Mouse (Mus musculus): ENCODE measurements around the gene Cs.
"Not testable (repeated sequence)": the region's sequence is repeated elsewhere in the genome, so short reads cannot be mapped to it uniquely, and the experiment has no call there.

Gene Cs

DNA sequence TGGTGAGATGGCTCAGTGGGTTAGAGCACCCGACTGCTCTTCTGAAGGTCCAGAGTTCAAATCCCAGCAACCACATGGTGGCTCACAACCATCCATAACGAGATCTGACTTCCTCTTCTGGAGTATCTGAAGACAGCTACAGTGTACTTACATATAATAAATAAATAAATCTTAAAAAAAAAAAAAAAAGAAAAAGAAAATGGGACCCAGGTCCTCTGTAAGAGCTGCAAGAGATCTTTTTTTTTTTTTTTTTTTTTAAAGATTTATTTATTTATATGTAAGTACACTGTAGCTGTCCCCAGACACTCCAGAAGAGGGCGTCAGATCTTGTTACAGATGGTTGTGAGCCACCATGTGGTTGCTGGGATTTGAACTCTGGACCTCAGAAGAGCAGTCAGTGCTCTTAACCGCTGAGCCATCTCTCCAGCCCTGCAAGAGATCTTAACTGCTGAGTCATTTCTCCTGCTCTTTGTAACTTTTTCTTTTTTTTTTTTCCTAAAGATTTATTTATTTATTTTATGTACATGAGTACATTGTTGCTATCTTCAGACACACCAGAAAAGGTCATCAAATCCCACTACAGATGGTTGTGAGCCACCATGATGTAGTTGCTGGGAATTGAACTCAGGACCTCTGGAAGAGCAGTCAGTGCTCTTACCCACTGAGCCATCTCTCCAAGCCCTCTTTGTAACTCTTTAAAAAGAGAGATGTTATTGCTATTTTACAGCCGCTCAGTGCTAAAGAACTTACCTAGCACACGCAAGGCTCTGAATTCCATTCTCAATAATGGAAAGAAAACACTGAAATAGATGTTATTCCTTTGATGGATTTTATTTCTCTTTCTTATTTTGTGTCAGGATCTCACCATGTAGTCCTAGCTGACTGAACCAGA is 4.9 kb upstream of the Cs start:
- DNase-seq (ENCODE audit: low read depth, low spot score), result not testable (repeated sequence)

DNA sequence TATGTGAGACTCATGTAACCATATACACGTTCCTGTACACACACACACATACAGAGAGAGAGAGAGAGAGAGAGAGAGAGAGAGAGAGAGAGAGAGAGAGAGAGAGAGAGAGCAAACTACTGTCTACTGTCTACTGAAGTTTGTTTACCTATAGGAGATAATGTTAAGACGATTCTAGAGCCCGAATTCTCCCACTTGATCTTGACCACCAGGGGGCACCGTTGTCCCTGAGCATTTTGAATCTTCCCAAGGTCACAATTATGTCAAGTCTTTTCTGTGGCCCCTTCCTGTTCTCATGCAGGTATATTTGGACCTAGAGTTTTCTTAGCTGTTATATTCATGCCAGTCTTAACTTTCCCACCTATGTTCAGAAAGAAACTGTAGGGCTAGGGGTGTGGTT is 2.0 kb upstream of the Cs start:
- peak; percentile 88 for DNase-seq (ENCODE audit: low read depth, low spot score)

DNA sequence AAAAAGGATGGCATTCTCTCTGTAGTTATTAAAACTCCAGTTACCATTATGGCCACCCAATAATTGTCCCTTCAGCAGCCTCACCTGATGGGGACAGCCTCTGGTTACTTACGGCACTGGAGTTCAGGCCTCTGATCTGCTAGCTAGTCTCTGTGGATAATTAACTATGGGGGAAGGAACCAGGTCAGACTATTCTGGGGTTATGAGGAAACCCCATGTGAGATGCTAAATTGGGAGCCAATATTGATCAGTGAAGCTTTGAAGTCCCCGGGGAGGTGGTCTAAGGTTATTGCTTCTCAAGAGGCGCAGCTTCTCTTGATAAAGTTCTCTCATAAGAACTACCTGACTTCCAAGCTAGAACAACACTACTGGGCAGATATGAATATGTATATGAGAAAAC is 1.3 kb upstream of the Cs start:
- DNase-seq (ENCODE audit: low read depth, low spot score), result no peak

DNA sequence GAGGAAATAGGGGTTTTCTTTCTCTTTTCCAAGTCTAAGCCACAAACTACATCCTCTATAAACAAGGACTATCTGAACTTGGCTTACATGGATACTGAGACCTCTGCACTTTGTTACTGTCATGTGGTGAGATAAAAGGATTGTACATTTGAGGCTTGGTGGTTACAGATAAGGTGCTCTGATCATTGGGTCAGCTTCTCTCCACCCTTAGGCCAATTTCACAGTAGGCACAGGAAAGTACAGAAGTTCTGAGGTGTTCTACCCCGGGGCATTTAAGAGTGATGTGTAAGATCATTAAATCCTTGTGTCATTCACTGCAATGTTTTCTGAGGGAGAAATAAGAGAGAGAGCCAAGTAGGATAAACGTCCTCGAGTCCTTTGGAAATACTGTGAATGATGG is 937 bp upstream of the Cs start:
- DNase-seq (ENCODE audit: low read depth, low spot score), result no peak

DNA sequence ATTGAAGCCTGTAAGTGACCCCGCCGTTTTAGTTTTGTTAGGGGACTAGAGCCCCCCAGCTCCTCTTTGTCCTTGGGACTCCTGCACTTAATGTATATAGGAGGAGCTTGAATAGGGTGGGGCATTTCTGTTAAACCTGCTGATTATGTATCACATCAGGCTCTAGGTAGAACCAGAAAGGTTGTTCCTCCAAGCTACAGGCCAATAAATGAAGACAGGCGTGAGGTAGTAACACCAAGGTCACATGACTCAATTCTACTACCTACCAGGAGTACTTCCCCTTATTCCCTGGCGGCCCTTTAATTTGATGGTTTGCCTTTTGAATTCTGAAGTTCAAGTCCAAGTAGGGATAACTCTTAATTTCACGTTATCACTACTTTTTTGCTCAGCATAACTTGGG is 881 bp downstream of the Cs start:
- peak; percentile 31 for DNase-seq (ENCODE audit: low read depth, low spot score)

DNA sequence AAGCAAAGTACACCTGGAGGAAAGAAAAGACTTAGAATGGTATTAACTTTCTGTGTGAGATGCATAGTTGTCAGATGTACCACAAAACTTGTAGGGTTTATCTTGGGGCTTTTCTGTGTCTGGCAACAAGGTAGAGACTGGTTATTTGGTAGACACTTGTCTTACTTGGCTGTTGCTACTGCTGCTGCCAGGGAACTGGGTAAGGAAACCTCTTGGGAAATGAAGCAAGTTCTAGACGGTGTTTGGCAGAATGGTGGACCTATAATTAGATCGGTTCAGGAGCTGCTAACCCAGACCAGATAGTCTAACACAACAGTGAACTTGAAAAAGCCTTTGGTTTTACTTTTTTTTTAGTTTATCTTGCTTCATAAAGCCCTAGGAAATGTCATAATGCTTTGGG is 1.4 kb downstream of the Cs start:
- DNase-seq (ENCODE audit: low read depth, low spot score), result no peak

DNA sequence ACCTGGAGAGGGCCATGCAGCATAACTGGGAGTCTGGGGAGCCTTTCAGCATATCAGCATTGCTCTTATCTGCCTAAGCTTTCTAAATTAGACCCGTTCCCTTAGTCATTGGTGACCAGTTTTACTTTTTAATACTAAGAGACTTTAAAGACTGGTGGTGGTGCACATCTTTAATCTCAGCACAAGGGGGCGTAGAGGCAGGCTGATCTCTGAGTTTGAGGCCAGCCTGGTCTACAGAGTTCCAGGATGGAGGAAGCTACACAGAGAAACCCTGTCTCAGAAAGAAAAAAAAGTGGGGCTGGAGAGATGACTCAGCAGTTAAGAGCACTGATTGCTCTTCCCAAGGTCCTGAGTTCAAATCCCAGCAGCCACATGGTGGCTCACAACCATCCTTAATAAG is 2.7 kb downstream of the Cs start:
- DNase-seq (ENCODE audit: low read depth, low spot score), result peak; percentile 82

DNA sequence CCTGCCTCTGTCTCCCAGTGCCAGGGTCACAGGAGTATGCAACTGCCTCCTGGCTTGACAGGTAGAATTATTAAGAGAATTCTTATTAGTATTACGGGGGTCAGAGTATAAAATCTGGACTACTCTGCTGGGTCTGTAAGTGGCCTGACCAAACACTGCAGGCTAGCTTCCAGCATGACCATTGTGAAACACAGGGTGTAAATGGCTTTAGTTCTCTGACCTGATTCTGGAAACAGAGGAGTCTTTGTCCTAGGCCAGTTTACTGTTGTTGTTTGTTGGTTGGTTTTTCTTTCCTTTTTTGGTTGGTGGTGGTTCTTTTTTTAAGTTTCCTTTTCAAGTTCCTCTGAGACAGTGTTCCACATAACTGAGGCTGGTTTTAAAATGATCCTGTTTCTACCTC is 5.9 kb downstream of the Cs start:
- DNase-seq (ENCODE audit: low read depth, low spot score), result no peak

DNA sequence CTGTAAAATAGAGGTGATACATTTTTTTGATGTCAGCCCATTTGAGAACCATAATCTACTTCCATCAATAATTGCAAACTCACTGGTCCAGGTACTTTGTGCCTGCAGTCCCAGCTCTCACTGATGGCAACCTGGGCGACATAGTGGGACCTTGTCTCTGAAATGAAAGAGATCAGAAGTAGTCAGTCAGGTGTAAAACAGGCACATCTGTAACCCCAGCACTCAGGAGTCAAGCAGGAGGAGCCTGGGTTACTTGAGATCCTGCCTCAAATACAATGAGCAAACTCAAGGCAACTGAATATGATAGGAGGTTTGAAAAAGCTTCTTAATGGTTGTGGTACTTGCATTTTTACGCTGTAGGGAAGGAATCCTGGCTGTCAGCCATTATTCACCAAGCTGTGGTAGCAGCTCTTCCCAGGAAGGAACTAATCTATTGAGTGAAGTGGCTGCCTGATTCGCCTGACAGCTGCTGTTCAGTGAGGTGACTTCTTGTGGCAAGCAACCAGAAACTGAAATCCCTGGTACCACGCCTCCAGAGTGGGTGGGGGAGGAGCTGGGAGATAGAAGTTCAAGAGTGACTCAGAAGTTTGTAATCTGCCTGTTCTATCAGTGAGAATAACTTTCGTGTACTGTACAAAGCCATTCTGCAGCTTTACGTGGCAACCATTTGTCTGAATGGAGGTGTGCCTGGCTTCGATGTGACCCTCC is 7.2 kb downstream of the Cs start:
- peak; percentile 83 for DNase-seq (ENCODE audit: low read depth, low spot score)

DNA sequence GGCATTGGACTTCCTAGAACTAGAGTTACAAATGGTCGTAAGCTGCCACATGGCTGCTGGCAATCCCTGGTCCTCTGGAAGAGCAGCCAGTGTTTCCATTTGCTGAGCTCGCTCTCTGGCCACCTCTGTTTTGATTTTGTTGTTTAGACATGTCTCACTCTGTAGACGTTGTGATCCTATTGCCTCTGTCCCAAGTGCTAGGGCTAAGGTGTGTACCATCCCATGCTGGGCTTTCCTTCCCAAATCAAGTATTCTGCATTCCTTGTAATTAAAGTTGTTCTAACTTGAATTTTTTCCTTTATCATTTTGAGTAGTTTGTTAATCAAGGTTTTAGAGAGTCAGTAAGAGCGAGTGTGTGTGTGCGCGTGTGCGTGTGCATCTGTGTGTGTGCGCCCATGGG is 10.0 kb downstream of the Cs start:
- peak; percentile 61 for DNase-seq (ENCODE audit: low read depth, low spot score)

DNA sequence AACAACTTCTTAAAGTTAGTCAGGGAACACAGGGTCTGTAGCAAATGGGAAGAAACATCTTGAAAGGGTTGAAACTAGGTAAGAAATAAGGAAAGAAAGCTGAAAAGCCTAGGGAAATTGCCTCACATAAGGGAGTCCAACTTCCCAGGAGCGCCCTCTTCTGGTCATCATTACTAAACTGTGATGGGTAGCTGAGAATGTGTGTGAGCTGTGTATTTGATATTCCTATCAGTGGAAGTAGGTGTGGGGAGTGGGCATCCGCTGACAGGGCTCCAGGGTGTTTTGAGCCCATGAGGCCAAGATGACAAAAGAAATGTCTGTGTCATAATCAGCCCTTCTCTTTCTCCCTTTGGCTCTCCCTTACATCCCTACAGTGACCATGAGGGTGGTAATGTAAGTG is 21.3 kb downstream of the Cs start:
- DNase-seq (ENCODE audit: low read depth, low spot score), result peak; percentile 70

DNA sequence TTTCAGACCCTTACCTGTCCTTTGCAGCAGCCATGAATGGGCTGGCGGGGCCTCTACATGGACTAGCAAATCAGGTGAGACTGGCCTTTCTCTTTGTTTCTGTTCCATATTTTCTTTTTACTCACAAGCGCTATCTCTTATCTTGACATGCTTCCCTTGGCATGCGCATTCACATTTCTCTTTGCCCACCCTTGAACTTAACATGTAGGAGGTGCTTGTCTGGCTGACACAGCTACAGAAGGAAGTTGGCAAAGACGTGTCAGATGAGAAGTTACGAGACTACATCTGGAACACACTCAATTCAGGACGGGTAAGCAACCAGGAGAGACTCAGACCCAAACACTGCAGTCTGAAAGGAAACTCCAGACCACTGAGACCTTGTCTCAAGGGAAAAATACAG is 21.7 kb downstream of the Cs start:
- DNase-seq (ENCODE audit: low read depth, low spot score), result no peak

DNA sequence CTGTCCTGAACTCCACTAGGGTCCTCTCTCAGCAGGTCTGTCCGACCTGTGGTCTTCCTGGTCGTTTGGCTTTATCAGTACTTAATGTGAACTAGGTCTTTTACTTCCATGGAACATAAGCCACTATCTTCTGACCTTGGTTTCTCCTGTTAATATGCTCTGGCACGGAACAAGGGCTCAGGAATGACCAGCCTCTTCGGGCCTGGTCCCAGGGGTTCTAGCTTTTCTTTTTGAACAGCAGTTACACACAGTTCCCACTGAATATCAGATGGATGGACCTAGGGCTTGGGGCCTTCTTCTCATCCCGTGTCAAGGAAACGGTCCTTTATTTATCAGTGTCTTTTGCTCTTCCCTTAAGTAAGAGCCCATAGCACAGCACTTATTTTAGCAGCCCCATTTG is 24.3 kb downstream of the Cs start:
- no peak for DNase-seq (ENCODE audit: low read depth, low spot score)

DNA sequence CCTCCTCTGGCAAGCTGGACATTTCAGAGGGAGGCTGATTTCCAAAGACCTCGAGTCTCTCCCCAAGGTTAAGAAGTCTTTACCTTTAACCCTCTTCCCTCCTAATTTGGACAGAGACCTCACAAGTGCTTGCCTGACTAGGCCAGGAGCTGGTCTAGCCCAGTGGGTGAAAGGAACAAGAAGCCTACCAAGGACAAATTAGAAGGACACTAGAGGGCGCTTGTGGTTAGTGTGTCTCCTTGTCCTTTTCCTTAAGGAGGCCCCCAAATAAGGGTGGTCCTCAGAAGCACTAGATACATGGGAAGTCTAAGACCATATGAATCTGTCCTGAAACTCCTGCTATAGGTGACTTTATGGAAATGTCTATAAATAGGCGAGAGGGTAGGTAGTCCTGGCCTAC is 25.0 kb downstream of the Cs start:
- DNase-seq (ENCODE audit: low read depth, low spot score), result peak; percentile 43

DNA sequence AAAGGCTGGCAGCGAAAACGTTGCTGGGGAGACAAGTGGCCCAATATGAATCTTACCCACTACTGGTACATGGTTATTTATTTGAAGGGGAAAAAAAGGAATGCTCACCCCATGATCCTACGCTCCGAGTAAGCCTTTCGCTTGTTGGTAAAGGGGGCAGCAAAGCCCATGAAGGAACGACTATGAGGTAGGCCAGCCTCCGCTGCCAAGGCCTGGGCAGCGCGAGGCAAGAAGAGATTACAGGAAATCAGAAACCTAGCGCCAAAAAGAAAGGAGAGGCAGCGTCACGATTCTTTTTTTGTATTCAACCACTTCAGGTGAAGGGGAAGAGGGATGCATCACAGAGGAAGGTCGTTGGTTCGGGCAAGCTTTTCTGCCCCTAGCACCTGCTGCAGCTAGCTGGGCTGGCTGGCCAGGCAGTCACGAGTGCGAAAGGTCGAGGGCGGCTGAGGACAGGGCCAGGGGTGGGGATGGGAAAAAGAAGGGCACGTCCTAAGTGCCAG is 30.4 kb downstream of the Cs start:
- DNase-seq (ENCODE audit: low read depth, low spot score), result no peak

DNA sequence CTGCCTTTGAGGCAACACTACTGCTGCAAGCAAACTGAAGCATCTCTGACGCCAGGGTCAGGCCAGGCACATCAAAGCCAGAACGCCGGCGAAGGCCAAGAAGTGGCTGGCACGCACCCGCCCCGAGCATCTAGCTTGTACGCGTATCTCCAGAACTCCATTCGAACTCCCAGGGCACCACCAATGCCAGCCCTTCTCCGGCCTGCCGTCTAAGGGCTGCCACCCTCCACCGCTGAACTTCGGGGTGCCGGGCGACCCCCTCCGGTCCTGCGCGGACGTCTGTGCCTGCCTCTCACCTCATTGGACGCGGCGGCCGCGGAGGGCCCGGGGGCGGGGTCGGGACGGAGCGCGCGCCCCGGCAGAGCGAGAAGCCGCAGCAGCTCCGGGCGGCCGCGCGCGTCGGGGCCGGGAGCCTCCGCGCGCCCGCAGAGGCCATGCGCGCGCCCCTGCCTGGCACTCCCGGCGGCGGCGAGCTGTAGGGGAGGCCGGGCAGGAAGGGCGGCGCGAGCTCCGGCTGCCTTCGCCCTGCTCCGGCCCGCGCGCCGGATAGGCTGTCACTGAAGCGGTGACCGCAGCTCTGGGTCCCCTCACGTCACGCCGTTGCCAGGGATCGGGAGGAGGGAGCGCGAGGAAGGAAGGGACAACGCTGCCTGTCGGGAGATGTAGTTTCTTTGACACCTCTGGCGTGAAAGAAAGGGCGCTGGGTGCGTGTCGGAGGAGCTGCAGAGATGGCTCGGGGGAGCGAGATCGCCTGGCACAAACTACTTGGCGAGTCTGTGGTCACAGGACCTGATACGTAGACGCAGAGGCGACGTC is 31.1 kb downstream of the Cs start, which contains the start of gene Coq10a:
TSS of gene Coq10a (minus strand) at position 596 of the 816 bp plus-strand sequence.
- peak; percentile 95 for DNase-seq (ENCODE audit: low read depth, low spot score)

DNA sequence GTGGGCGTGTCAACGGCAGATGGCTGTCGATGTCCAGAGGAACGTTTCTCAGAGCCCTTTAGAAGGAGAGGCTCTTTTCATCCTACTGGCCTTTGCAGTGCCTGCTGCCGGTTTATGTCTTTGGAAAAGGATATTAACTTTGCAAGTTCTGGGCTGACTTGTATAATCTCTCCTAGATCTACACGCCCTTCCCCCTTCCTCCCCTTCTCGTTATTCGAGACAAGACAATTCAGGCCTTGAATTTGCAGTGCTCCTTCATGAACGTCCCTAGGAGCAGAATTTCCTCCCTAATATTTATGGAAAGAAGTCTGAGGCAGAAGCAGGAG is 31.6 kb downstream of the Cs start:
- no peak for DNase-seq (ENCODE audit: low read depth, low spot score)

DNA sequence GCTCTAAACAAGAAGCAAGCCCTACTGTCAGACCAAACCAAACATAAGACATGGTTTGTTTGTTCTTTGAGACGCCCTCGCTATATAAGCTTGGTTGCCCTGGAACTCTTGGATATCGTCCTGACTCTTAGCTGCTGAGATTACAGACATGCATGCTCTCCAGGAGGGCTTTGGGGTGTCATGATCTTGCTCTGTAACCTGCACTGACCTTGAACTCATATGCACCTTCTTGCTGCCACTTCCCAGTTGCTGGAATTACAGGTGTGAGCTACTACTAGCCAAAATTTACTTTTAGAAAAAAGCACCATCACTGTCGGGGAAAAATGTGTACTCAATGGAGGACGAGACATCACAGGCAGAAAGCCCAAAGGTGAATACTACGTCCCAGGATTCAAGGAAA is 32.1 kb downstream of the Cs start:
- DNase-seq (ENCODE audit: low read depth, low spot score), result peak; percentile 18

DNA sequence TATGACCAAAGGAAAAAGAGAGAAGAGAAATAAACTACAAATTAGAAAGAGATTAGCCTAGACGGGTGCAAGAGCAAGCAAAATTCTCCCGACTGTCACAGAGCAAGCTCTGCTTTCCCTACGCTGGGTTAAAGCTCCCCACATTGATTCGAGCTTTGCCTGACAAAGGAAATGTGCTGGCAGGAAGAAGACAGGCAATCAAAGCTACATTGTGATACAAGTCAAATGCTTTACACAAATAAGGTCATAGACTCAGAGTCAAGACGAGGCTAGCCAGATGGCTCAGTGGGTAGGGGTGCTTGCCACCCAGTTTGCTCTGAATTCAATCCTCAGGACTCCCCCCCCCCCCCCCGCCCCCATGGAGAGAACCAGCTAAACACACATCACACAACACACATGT is 32.5 kb downstream of the Cs start:
- peak; percentile 83 for DNase-seq (ENCODE audit: low read depth, low spot score)

DNA sequence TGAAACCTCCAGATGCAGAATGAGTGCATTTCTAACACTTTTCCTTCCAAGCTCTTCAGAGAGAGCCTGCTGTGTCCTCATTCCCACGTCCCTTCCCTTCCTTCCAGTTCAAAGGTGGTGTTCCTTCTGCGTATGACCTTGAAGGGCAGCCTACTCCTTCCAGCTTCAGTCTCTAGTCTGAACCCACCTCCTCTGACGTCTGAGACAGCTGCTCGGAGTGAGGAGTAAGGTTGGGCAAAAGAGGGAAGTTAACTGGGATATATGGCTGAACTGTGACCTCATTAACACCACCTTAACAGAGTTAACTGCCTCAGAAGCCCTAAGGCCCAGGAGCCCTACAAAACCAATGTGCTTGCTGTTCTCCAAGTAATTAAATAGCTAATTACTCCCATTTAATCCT is 33.1 kb downstream of the Cs start:
- peak; percentile 83 for DNase-seq (ENCODE audit: low read depth, low spot score)

DNA sequence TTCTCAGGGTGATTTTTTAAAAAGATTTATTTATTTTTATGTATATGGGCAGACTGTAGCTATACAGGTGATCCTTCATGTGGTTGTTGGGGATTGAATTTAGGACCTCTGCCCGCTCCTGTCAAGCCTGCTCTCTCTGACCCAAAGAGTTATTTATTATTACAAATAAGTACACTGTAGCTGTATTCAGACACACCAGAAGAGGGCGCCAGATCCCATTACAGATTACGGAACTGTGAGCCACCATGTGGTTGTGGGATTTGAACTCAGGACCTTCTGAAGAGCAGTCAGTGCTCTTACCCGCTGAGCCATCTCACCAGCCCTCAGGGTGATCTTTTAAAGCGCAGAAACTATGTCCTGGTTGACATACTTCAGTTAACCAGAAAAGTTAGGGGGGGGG is 34.6 kb downstream of the Cs start:
- no peak for DNase-seq (ENCODE audit: low read depth, low spot score)

All from ZHBTc4 (cell line).